Mouse (Mus musculus) gastrocnemius, postnatal 10 days (tissue): Measurements from ENCODE around the gene Arglu1. TPM values are rescaled to one million over a fixed set of nuclear protein-coding genes. Genes with fewer than 3 reads are reported as not detected.

Experiments
- DNase-seq: peaks from one replicate; pipeline ENCODE4 v3.0.0; 2021; ENCODE audit warnings: mixed read lengths
- microRNA-seq, 2 experiments: library from miRNA; unstranded; fragments of <30 nt; microRNA quantifications; one replicate each; pipeline ENCODE4 v1.2.0; 2021
- total RNA-seq, 2 experiments: library from RNA; stranded (reverse); gene quantifications; 2 replicates each; pipeline ENCODE4 v1.2.3; 2021

Arglu1 gene
- total RNA-seq, 2 experiments from 2014 or later, result 33.5 to 46.7 TPM

DNA sequence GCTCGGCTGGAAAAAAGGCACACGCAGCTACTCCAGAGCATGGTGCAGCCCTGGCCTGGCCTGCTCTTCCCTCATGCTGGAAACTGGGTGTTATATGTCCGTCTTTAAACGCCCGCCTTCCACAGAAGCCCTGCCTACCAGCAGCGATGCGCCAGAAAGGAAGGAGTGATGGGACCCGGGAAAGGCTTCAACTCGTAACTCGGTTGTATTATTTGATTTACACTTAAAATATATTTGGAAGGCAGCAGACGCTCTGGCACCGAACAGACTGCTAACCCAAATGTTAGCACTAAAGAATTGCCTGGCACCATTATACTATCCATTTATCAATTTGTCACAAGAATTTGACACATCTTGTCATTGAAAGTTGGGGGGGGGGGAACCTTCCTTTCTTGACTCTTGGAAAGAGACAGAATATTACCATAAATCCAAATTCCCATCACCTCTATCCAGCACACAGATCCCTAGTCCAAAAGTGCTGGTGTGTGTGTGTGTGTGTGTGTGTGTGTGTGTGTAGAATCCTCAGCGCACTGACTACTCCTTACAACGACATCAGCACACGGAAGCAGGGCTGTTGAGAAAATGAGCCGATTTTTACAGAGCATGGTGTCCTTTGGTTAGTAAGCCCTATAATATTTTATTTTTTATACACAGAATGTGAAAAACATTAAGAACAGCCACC lies 68.9 kb downstream of the Arglu1 start:
- DNase-seq, result no peak

DNA sequence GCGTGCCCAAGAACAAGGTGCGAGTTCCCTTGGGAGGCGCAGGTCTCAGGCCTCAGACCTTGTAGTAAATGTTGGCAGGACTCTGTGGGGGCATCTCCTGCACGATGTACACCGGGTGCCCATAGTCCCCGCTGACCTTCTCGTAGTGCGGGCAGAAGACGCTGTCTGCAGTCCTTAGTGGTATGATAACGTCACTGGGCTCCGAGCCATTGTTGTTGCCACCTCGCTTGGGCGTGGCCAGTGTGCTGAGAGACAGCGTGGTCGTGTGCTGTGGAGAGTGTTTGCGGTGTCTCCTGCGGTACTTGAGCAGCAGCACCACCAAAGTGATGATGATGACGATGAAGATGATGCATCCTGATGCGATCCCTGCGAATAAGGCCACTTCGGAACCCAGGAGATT lies 69.8 kb downstream of the Arglu1 start:
- DNase-seq, result no peak

DNA sequence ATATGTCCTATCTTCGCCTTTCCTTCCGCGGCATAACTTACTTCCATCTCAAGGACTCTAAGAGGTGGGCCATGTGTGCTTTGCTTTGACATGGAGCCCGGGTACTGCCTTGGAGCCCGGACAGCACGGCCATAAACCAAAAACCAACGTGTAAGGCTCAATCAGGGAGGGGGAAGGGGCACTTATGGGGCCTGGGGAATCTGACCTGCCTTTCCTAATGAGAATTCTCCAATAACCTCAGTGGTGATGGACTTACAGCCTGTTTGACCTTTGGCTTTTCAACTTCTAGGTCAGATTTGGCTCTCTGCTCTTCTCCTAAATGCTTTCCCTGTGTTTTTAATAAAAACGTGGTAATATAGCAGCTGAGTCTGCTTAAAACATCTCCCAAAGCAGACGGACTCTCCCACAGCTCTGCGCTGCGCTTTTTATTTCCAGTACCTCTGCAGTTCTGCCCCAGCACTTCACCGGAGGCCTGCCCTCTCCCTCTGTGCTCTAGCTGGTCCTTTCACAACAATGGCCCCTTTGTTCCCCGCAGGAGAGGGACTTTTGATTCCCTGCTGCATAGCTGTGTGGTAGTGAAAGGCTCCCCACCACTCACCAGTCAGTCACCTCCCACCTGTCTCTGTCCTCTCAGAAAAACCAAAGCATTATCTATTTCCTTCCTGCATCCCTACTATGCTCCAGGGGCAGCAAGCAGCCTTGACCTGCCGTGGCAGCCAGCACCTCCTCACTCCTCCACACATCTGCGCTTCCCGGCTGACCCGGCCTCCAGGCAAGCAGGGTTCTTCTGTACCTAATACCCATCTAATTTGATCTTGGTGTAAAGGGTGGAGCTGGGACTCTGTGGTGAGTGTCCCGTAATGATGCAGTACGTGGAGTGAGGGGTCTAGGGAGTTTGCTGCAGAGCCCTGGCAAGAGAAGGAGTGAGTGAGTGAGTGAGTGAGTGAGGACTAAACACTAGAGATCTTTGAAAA lies 70.8 kb downstream of the Arglu1 start:
- DNase-seq, result no peak

Small RNAs within 50 kb of the gene (microRNA-seq; reads per million reads assigned to microRNA genes)
- gene Mir7654, result 0.50 to 0.95 reads per million in 2 experiments

Other genes starting within 250 kb of the Arglu1 start
- 10 to 100 TPM; 12.8 to 16.9 TPM for gene Efnb2, start 29.3 kb downstream of the Arglu1 start, total RNA-seq